Mouse (Mus musculus): ENCODE measurements around the gene Emx1. TPM values are rescaled to one million over a fixed set of nuclear protein-coding genes. Genes with fewer than 3 reads are reported as not detected.

Emx1 gene
- total RNA-seq, 1 experiment from 2014 or later = not detected

DNA sequence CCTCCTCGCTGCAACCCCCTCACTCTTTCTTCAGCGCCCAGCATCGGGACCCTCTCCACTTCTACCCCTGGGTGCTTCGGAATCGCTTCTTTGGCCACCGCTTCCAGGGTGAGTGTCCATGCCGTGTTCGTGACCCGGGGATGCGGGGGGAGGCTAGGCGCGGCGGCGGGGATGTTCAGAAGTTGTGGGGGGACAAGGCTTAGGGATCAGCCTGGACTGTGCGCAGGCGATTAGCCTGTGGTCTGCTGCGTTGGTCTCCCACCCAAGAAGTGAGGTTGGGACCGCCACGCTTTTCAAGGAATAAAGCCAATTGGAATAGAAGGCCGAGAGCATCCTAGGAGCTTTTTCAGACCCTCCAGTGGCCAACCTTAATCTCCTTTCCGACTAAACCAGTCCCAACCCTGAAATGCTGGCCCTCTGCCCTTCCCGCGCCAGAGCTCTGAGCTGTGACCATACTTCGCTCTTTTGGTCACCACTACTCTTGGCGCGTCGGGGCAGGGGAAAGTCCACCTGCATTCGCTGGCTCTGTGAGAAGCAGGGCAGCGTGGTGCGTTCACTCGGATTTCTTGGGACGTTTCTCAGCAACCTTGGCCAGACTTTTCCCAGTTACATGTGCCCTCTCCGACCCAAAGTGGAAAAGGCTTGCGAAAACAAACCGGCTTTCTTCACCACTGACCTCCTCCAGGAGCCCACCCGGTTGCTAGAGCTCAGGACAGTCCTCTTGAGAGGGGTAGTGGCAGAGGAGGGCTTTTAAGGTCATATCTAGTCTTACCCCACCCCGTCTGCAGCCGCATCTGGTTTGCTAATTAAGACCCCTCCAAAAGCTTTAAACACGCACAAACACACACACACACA is 1.2 kb downstream of the Emx1 start:
- ATAC-seq (replicated peaks; ENCODE audit: low read depth, poor library complexity, severe bottlenecking) = no peak

DNA sequence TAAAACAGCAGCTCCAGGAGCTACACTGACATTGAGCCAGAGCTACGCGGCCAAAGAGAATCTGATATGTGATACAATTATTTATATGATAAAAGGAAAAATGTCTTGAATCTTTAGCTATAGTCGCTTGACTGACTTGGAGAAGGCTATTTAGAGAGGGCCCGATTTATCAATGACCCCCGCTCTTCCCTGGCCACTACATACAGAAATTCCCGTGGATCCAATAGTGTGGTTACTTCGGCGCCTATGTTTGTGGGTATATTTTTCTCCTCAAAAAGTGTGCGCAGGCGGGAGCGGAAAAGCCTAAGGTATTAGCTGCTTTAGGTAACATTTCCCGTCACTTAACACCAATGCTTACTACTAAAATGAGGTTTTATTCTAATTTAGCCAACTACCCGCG is 2.1 kb downstream of the Emx1 start:
- no peak for ATAC-seq (replicated peaks; ENCODE audit: low read depth, poor library complexity, severe bottlenecking)

DNA sequence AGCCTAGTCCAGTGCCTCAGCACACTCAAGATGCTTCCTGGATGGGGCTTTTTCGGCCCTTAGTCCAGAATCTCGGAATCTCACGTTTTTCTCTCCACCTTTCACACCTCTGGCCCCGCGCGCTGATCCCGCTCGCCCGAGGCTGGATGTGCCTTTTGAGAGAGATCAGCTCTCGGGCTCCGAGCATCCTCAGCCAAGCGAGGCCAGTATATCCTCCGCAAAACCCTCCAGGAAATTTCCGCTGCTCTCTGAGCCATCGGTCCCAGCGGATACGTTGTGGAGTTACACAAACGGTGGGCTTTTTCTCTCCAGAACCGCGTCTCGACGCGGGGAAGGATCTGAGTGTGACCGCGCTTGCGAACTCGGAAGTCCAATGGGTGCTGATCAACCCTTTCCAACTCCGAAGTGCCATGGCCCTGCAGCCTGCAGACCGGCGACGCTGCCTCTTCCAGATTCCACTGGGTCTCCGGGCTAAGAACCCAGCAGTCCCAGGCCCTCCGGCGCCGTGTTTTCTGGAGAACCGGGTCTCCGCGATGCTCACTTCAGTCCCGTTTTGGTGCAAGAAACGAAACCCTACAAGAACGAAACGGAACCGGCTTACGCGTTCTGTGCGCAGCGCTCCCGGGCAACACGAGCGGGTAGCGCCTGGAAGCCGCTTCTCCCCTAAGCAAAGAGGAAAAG is 2.8 kb downstream of the Emx1 start:
- no peak; the same call in 1 of the 2 replicates for ATAC-seq (replicated peaks; ENCODE audit: low read depth, poor library complexity, severe bottlenecking)

DNA sequence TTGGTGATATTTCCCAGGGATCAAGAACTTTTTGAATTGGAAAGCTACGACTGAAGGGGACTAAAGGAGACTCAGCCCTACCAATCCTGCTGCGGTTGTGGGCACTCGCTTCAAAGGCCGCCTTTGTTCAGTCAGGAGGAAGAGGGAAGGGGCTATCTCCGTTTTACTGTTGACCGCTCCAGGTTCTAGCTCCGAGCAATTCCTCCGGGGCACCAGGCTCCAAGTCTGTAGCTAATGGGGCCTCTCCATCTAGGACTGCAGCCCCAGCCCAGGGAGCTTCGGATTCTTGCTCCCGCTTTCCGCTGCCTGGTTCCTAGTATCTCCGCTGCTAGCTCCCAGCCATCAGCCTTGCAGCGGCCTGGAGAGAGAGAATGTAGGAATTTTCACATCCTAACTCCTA is 3.4 kb downstream of the Emx1 start:
- ATAC-seq (replicated peaks; ENCODE audit: low read depth, poor library complexity, severe bottlenecking) = no peak

DNA sequence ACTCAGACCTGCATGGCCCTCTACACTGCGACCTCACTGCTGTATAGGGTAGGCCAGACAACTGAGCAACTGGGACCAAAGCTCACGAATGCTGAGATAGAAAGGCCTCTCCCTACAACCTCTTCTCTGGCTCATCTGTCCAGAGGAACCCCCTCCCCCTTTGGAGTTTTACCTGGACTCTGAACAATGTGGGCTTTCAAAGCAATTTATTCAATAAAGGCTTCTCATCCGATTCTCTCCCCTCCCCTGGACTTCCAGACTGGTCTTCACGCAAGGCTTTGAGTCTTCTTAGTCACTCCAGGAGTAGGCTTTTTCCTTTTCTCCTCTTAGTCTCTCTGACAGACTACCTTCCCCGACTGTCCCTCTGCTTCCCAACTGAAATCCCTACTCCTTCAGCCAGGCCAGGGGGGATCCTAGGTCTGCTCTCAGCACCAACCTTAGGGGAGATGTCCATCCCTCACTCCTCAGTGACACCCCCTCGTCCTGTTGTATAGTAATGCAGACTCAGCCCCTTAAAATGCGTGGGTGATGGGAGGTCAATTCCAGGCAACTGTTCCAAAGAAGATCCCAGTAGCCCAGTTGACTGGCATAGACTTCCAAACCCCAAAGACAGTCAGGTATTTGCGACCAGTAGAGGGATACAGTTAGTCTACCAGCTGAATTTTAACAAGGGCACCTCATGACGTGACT is 4.7 kb downstream of the Emx1 start:
- ATAC-seq (replicated peaks; ENCODE audit: low read depth, poor library complexity, severe bottlenecking) = no peak

DNA sequence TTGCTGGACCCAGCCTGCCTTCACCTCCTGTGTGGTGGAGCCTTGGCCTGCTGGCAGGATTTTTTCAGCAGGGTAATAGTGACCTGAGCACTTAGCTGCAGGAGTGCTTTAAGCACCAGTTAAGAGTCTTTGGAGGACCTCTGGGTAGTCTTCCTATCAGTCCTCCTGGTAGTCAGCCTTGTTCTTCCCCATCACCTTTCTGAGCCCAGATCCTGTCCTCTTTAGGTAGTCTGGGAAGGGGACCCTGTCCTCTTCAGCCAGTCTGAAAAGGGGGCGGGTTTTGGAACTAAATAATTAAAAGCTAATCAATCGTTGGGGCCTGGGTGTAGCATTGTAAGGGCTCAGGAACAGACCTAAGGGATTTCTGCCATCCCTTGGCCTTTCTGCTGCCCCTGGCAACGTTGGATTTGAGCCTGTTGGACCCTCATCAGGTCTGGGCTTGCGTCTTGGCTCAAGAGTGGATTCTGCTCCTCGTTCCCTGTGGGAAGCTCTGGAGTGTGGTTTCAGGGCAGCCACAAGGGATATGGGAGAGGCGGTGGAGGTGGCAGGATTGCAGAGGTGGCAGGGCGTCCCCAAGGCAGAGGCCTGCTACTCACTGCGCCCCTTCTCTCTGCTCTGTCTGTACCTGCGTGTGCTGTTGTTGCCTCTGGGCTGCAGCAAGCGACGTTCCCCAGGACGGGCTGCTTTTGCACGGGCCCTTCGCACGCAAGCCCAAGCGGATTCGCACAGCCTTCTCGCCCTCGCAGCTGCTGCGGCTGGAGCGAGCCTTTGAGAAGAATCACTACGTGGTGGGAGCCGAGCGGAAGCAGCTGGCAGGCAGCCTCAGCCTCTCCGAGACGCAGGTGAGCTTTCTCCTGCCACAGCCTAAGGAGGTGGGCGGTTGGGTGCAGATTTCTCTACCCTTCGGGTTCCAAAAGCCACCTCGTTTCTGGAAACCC is 6.4 kb downstream of the Emx1 start:
- ATAC-seq (replicated peaks; ENCODE audit: low read depth, poor library complexity, severe bottlenecking) = no peak

DNA sequence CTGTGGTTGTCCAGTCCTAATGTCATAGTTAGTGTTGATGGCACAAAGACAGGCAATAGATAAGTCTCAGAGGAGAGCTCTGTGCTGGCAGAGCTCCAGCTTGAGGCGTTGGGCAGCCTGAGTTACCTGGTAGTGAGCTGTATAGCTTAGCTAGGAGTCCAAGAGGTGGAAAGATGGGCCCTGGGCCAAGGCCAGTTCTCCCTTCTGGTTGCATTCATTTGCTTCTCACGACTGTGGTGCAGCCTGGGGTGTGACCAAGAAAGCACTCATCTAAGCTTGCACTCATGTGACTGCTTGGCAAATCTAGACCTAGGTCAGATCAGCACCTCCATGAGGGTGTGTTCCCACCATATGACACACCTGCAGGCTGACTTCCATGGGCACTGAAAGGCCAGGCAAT is 10.7 kb downstream of the Emx1 start:
- ATAC-seq (replicated peaks; ENCODE audit: low read depth, poor library complexity, severe bottlenecking) = no peak

DNA sequence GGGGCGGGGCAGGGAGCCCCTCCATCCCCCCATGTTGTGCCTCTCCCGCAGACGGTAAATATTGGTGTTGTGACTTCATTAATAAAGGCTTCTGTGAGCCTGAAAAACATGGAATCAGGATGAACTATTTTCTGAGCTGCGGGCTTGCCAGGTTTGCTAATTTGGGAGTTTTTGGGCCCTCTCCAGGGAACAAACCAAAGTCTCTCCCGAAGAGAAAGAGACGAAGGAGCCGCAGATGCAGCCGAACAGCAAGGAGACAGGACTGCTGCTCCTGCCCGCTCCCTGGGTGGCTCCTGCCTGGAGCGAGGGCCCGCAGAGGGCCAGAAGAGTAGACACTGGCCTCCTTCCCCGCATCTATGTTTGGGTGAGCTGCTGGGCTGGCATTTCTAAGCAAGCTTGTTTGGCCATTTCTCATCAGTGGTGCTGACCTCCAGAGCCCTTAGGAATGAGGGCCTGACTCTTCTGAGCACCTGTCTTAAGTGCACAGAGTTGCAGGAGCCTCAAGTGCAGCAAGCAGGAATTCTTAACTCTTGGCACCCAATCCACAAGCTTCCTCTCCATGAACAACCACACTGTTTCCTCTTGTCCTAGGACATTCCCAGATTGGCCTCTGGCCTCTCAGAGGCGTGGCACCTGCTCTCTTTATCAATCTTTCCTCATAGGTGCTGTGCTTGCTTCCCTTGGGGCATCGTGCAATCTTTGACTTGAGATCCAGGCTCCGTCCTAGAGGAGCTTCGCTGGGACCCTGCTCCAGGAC is 19.1 kb downstream of the Emx1 start:
- ATAC-seq (replicated peaks; ENCODE audit: low read depth, poor library complexity, severe bottlenecking) = no peak

DNA sequence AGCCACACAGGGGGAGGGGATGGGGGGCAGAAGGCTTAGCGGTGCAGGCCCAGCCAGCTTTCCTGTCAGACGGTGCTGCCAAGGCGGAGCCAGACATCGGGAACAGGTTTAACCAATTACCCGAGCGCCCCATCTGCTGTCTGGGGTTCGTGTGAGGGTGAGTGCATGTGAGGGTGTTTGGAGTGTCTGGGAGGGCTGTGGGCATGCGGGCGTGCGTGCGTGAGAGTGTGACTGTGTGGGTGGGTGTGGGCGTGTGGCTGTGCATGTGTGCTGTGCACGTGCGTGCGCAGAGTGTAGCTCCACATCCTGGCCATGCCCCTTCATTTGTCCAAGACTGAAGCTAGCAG is 19.7 kb downstream of the Emx1 start:
- ATAC-seq (replicated peaks; ENCODE audit: low read depth, poor library complexity, severe bottlenecking) = no peak

DNA sequence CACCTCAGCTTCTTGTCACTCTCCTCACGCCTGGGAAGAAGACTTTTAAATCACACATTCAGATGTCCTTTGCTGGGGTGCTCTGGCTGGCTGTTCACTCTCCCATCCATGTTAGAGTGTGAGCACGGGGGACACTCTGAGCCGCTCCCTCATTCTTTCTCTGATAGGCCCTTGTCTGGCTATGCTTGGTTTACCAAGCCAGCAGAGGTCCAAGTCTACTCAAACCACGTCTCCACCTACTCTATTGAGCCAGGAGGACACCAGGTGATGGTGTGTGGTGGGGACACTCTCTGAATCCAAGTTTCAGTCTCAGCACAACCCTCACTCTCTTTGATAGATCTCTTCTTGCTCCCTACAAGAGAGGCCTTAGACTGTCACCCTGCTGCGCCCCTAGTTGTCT is 20.1 kb downstream of the Emx1 start:
- no peak for ATAC-seq (replicated peaks; ENCODE audit: low read depth, poor library complexity, severe bottlenecking)

DNA sequence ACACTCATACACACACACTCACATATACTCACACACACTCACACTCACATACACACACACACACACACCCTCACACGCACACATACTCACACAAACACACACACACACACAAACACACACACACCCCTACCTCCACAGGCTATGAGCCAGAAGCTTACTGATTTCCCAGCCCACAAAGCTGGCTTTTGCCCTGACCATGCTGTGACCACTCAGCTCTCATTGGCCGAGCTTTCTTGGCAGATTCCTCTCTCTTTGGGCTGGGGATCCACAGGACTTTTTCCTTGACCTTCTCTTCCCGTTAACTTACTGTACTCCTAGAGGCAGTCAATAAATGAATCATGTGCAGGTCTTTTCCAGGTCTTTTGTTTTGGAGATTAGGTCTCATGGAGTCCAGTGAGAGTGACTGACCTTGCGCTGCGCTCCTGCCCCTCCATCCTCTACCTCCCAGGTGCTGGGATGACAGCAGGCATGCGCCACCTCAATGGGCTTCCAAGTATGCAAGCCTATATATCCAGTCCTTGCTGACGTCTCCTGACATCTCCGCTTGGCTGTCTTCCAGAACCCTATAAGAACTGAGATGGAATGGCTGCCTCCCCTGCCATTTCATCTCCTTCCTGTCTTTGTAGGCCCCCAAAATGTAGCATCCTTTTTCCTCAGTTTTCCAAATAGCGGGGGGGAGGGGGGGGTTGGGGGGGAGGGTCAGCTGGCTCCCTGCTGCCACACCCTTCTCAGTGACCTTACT is 22.2 kb downstream of the Emx1 start:
- ATAC-seq (replicated peaks; ENCODE audit: low read depth, poor library complexity, severe bottlenecking) = no peak

DNA sequence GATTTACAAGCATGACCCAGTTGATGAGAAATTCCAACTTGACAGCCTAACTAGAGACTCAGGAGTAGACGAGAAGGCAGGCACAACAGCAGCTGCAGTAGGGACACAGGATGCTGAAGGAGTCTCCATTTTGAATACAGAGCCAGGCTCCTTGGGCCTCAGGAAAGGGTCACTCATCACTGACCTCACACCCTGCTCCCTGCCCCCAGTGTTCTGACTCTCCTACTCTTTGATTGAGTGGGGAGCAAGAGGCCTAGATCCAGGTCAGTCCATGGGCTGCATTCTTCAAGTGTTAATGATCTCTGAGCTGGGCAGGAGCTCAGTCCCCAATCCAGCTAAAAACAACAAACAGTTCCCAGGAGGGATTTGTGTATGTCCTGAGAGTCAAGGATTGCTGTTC is 23.4 kb downstream of the Emx1 start:
- no peak for ATAC-seq (replicated peaks; ENCODE audit: low read depth, poor library complexity, severe bottlenecking)

DNA sequence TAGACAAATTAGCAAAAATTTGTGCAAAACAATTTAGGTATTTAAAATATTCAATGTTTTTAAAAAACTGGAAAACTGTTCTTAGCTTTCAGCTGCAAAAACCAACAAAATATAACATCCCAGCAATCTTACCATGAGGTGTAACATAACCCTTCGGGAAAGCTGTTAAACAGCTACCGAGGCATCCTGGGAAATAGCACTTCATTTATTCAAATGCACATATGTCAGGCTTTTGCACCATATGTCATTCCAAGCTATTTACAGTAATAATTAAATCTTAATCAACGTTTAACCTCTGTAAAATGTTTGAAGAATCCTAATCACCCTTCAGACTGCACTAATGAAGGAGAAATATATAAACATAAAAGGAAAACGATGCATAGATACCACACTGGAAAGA is 31.0 kb downstream of the Emx1 start:
- no peak for ATAC-seq (replicated peaks; ENCODE audit: low read depth, poor library complexity, severe bottlenecking)

DNA sequence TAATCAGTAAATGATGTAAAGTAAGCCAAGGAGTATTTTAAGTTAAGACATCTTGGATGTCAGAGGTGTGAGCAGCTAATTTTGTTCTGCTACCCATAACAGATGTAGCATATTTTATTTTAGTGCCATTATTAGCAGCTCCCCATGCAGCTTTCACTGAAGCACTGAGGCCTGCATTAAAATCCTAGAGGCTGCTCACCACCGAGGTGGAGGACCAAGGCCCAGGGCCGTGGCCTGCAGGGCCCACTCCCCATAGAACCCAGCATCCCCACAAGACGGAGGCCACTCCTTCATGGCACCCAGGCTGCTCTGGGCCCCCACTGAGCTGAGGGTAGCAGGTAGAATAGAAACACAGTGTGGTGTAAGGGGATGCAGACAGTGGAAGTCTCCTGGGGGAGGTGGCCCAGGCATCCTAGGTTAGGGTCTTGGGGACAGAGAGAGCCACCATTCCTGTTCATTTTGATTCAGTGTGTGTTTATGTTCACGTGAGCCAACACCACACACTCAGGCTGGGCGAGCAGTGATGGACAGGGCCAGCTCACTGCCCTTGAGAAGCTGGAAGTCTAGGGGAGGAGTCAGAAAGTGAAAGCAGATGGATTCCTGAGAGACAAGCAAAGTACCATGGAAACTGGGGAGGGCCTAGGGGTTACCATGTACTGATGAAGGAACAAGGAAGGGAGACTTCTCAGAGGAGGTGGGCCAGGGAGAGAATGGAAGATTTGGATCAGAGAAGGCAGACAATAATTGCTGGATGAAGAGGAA is 31.6 kb downstream of the Emx1 start:
- ATAC-seq (replicated peaks; ENCODE audit: low read depth, poor library complexity, severe bottlenecking) = no peak

DNA sequence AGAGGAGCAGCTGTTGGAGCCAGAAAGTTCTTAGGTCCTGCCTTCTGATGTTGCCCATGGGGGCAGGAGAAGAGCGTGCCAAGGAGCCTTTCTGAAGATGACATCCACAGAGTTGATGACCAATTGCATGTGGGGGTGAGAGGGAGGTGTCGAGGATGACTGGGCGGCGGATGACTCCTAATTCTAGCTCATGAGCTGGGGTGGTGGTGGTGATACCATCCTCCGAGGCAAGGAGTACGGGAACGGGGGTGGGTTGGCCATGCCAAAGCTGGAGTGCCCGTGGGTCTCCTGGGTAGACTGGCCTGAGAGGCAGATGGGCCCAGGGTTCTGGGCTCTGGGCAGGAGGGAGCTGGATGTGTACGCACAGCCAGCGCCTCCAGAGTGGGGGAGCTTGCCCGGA is 32.5 kb downstream of the Emx1 start:
- no peak for ATAC-seq (replicated peaks; ENCODE audit: low read depth, poor library complexity, severe bottlenecking)

DNA sequence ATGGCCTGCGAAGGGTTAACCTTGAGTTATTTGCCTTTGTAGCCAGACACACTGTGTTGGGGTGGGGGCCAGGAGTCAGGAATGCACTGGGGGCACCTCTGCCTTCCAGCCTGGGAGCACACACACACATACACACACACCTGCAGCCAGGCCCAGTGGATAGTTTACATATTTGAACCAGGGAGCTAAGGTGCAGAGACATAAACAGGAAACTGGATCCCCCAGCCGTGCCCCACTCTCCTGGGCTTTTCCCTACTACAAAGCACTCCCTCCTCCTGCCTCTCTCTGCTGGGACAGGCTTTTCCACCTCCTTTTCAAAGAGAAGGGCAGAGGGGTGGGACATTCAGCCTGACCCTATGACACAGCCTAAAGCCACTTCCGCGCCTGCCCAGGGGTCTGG is 33.7 kb downstream of the Emx1 start:
- no peak for ATAC-seq (replicated peaks; ENCODE audit: low read depth, poor library complexity, severe bottlenecking)

DNA sequence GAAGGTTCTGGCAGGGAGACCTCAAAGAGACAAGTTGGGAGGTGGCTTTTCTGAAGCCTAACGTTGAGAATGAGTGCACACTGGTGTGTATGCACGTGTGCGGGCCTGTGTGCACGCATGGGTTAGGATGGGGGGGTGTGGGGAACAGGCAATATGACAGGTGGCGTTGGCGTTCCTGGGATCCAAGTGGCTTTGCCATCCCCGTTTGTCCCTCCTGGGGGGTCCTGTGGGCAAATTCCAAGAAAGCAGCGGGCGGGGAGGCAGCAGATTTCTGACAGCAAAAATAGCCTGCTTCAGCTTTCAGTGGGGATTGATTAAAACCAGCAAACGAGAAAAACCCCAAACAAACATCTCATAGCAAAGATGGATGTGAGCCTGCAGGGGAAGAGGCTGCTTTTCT is 35.3 kb downstream of the Emx1 start:
- no peak for ATAC-seq (replicated peaks; ENCODE audit: low read depth, poor library complexity, severe bottlenecking)

DNA sequence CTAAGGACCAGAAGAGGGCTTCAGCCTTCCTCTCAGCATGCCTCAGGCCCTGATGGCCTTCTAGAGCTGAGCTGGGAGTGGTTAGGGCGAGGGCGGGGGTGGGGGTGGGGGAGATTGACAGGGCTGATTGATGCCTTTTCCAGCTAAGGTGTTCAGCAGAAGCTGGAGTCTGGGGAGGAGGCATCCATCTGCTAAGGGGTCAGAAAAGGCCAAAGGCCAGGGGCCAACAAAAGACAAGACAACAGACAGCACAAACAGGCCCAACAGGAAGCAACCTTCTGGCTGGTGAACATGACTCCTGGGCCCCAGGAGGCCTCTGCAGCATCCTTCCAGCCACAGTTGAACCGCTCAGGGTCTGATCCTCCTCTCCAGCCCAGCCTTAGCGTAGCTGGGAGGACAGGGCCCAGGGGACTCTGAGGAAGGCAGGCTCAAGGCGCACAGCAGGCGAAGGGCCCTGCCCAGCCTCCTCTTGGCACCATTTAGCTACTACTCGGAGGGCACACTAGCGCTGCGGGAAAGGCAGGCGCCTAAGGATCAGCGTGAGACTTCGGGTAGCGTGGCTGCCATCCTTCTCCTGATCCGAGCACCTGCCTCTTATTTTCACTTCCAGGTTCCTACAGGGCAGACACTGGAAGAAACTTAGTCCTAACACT is 36.4 kb downstream of the Emx1 start:
- ATAC-seq (replicated peaks; ENCODE audit: low read depth, poor library complexity, severe bottlenecking) = no peak
